Mouse (Mus musculus): Measurements from ENCODE around the gene Zfand2a.

- TF ChIP-seq CTCF (IDR thresholded peaks at IDR 0.05; ENCODE audit: extremely low read depth, insufficient read depth, low read length) (no peak), POLR2A (IDR thresholded peaks at IDR 0.05; ENCODE audit: extremely low read depth, insufficient read depth, low read length) (no peak)
Observed at GRCm38 (mm10) chr5:139457241-139457640, 27.1 kb downstream of the Zfand2a start.
